Mouse (Mus musculus) heart, postnatal 4 days (tissue): ENCODE measurements around the gene Olfr699. TPM values are rescaled to one million over a fixed set of nuclear protein-coding genes. Genes with fewer than 3 reads are reported as not detected.
"Not testable (repeated sequence)": the region's sequence is repeated elsewhere in the genome, so short reads cannot be mapped to it uniquely, and the experiment has no call there.

ENCODE experiments used
- DNase-seq: peaks from one replicate; pipeline ENCODE4 v3.0.0; 2021
- total RNA-seq, 2 experiments: library from RNA; stranded (reverse); gene quantifications; 2 replicates each; pipeline ENCODE4 v1.2.3; 2021

The Olfr699 gene
- not detected for total RNA-seq

DNA sequence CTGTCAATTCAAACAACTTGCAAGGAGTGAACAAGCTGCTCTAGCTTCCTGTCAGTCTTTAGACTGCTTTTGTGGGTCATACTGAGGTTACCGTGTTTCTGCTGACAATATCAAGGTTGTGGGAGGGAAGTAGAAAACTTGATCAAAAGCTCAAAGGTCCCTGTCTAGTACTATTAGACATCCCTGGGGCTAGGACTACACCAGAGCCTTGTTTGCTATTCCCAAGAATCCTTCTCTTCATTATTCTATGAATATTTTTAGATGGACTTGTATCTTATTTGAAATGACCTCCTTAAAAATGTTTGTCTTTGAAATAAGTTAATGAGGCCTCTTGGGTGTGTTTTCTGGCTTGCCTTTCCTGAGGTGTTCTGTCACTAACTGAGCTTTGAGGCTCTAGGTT lies at the start of gene Olfr699:
Olfr699 (minus strand) TSS at position 101 of the 400 bp plus-strand sequence.
- no peak for DNase-seq

GRCm38 (mm10) chr7:106833793-106834192 lies 40.8 kb upstream of the Olfr699 start, which contains the start of gene Olfr702:
Gene Olfr702, minus strand, starts transcription at chr7:106833893.
- DNase-seq = no peak

GRCm38 (mm10) chr7:106818414-106818813 lies 25.4 kb upstream of the Olfr699 start:
- DNase-seq = no peak

DNA sequence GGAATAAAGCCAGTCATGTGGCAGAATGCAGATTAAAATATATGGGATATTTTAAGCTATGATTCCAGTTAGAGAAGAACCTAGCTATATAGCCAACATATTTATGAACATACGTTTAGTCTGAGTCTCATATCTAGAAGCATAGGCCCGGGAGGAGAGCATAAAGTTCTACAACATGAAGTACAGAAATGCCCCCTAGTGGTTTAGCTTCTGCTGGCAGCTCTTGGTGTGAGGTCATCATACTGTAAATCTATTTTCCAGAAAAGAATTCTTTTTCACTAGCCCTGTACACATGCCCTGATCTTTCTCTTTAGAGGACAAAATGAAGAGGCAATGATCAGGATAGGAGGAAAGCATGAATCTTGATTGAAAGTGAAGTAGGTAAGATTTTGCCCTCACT lies 22.8 kb upstream of the Olfr699 start:
- peak; percentile 11 for DNase-seq

- DNase-seq = no peak
These were observed 20.8 kb upstream of the Olfr699 start, which contains the start of gene Olfr701 for GRCm38 (mm10) chr7:106813829-106814228. Gene Olfr701, plus strand, starts transcription at chr7:106814129.

DNA sequence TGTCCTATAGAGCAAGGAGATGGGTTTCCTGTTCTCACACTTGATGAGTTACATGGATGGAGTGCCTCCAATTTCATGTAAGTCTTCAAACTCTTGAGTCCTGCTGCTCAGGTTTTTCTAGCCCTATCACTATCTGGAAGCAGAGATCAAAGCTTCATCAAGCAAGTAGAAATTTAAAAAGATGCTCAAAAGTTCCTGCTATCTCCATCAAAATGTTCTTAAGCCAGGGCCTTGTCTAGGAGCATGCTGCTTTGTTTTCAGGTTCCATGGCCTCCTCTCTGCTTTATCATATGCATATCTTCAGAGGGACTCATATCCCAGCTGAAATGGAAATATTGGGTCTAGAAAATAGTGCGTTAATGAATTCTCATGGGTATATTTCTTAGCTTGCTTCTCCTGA lies 15.7 kb upstream of the Olfr699 start, which contains the start of gene Olfr700:
Olfr700 (minus strand) TSS at position 101 of the 400 bp plus-strand sequence.
- DNase-seq = no peak

DNA sequence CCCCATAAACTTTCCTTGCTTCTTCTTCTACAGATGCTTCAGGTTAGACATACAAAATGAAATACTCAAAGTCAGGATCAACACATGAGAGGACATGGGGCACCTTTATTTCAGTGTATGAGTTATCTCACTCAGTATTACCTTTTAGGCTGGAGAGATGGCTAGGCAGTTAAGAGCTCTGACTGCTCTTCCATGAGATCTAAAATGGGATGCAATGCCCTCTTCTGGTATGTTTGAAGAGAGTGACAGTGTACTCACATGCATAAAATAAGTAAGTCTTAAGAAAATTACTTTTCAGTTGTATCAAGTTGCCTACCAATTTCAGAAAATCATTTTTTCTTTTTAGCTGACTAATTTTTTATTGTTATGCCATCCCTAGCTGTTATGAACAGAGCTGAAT lies 4.7 kb downstream of the Olfr699 start:
- DNase-seq = no peak

DNA sequence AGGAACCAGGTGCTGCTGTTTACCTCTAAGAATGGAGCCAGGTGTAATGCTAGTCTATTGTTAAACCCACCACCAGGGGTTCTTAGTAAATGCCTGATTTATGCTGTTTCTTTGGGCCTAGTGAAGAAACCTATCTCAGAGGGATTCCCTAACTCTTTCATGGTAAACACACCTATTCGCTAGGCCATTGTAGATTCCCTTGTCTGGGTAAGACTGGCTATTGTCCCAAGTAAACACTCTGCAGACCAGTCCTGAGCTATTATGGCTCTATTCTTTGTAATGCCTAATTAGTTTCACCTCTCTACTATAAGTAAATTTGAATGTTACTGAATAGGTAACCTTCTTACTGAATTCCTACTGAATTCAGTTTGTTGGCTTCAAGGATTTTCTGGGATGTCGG lies 32.0 kb downstream of the Olfr699 start:
- DNase-seq = not testable (repeated sequence)

DNA sequence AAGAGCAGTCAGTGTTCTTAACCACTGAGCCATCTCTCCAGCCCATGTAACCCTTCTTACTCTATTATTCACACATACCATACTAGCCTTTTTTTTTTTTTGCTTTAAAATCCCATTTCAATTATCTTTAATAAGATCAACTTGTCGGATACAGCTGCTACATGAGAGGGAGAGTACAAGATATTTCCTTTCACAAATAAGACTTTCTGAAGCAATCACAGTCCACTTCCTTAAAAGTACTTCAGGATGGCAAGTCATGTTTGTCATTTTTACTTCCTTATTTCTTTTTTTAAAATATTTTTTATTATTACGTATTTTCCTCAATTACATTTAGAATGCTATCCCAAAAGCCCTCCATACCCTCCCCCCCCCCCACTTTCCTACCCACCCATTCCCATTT lies 34.2 kb downstream of the Olfr699 start:
- no peak for DNase-seq

GRCm38 (mm10) chr7:106755297-106755696 lies 37.7 kb downstream of the Olfr699 start, which contains the start of gene Olfr698:
Gene Olfr698, minus strand, starts transcription at chr7:106755397.
- no peak for DNase-seq

GRCm38 (mm10) chr7:106745811-106746210 lies 47.2 kb downstream of the Olfr699 start:
- no peak for DNase-seq

- no peak for DNase-seq
These were observed 50.7 kb downstream of the Olfr699 start, which contains the start of gene Olfr697 for GRCm38 (mm10) chr7:106742343-106742742. Gene Olfr697, minus strand, starts transcription at chr7:106742443.

Other genes with a start within 250 kb of the Olfr699 start
- not detected for gene Olfr693, start 112.6 kb downstream of the Olfr699 start, total RNA-seq
- gene Olfr694, start 101.4 kb downstream of the Olfr699 start, total RNA-seq = not detected
- not detected for gene Olfr695, start 76.8 kb downstream of the Olfr699 start, total RNA-seq
- gene Olfr697, start 50.8 kb downstream of the Olfr699 start, total RNA-seq = not detected
- gene Olfr698, start 37.8 kb downstream of the Olfr699 start, total RNA-seq = not detected
- not detected for gene Olfr700, start 15.6 kb upstream of the Olfr699 start, total RNA-seq
- gene Olfr701, start 20.9 kb upstream of the Olfr699 start, total RNA-seq = not detected
- not detected for gene Olfr702, start 40.7 kb upstream of the Olfr699 start, total RNA-seq
- gene Olfr703, start 50.2 kb upstream of the Olfr699 start, total RNA-seq = not detected
- not detected for gene Olfr704, start 70.0 kb upstream of the Olfr699 start, total RNA-seq
- not detected for gene Olfr705, start 83.7 kb upstream of the Olfr699 start, total RNA-seq
- not detected for gene Olfr706, start 95.0 kb upstream of the Olfr699 start, total RNA-seq
- not detected for gene Olfr707, start 108.0 kb upstream of the Olfr699 start, total RNA-seq
- gene Olfr1532-ps1, start 114.8 kb upstream of the Olfr699 start, total RNA-seq = not detected
- under 1 TPM in 1 of 2 experiments, not detected in 1; 0.07 TPM for gene Olfr709-ps1, start 139.0 kb upstream of the Olfr699 start, total RNA-seq
- not detected for gene Olfr710, start 155.1 kb upstream of the Olfr699 start, total RNA-seq
- gene Olfr6, start 170.7 kb upstream of the Olfr699 start, total RNA-seq = not detected
- not detected for gene Olfr711, start 182.3 kb upstream of the Olfr699 start, total RNA-seq
- not detected for gene Olfr2, start 212.9 kb upstream of the Olfr699 start, total RNA-seq
- not detected for gene Olfr713, start 238.0 kb upstream of the Olfr699 start, total RNA-seq